Mouse (Mus musculus): ENCODE results near the gene Pitpnm1. TPM values are rescaled to one million over a fixed set of nuclear protein-coding genes. Genes with fewer than 3 reads are reported as not detected.

The Pitpnm1 gene
- total and polyA plus RNA-seq, 3 experiments = 15.9 to 43.8 (median 34.7) TPM

DNA sequence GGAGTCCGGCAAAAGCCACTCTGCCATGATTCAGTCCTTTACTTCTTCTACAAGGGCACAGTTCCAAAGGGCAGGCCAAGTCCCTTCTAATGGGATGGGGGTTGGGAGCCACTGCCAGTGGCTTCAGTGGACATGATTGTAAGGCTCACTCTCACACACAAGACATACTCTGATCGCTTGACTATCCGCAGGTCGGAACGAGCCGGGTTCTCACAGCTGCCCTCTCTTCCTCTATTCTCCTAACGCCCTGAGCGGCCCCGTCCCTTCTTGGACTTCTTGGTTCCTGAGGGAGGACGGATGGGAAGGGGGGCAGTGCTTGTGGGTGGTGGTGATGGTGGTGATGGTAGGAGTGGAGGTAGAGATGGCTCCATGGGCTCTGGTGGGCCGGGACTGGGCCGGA, 57.0 kb downstream of the Pitpnm1 start:
- Histone ChIP-seq H3K9me3 (replicated peaks; ENCODE audit: low read length) (no peaks in the 10 kb centered on the region), H3K4me3 (replicated peaks in 1 of 3; ENCODE audit: low read depth in 2 of 3, low read length in 2 of 3, poor library complexity in 1 of 3) (peak overlapping the region in 1 of 3 experiments; percentile 73), H3K27me3 (replicated peaks) (no peaks in the 10 kb centered on the region), H3K79me2 (replicated peaks; ENCODE audit: control insufficient read depth, extremely low read depth, insufficient read depth, poor library complexity, severe bottlenecking) (peaks cover 19% of the 10 kb centered on the region), H3K4me1 (ENCODE audit: control insufficient read depth in 1 of 2, insufficient read depth in 2 of 2) (peaks cover 22 to 56% of the 10 kb centered on the region in 2 experiments), H3K36me3 (replicated peaks in 1 of 2; ENCODE audit: control insufficient read depth in 1 of 2, insufficient read depth in 1 of 2, low read length in 1 of 2) (peaks cover 68 to 83% of the 10 kb centered on the region in 2 experiments), H3K9ac (ENCODE audit: insufficient read depth, low read depth) (peak overlapping the region; percentile 96; the same call in 1 of the 2 replicates), H3K27ac (ENCODE audit: insufficient read depth, low read depth) (peak overlapping the region; percentile 90), H3K4me2 (ENCODE audit: insufficient read depth, low read depth, poor library complexity, severe bottlenecking) (peak overlapping the region; percentile 52)
- TF ChIP-seq MAX (IDR thresholded peaks at IDR 0.05; ENCODE audit: low read length) = no peak
- TF ChIP-seq ZMIZ1 (IDR thresholded peaks at IDR 0.05; ENCODE audit: low read depth, low read length) = no peak
- TF ChIP-seq NELFE (IDR thresholded peaks at IDR 0.05; ENCODE audit: low read depth, low read length) = no peak
- no peak for TF ChIP-seq MAFK (IDR thresholded peaks at IDR 0.05; ENCODE audit: insufficient replicate concordance, low read length)
- no peak for TF ChIP-seq USF1 (IDR thresholded peaks at IDR 0.05; ENCODE audit: low read depth, low read length)
- no peak for TF ChIP-seq JUN (IDR thresholded peaks at IDR 0.05; ENCODE audit: insufficient read depth, low read depth, low read length)
- TF ChIP-seq NRF1 (IDR thresholded peaks at IDR 0.05; ENCODE audit: low read depth, low read length) = no peak
- no peak for TF ChIP-seq MAZ (IDR thresholded peaks at IDR 0.05; ENCODE audit: low read depth, low read length)
- TF ChIP-seq E2F4 (IDR thresholded peaks at IDR 0.05; ENCODE audit: insufficient replicate concordance, low read depth, low read length) = no peak
- no peak for TF ChIP-seq ZC3H11A (IDR thresholded peaks at IDR 0.05; ENCODE audit: low read depth, low read length)
- no peak for TF ChIP-seq CTCF (conservative IDR thresholded peaks at IDR 0.05 in 1 of 2, IDR thresholded peaks at IDR 0.05 in 1 of 2; ENCODE audit: low read depth in 2 of 2, low read length in 2 of 2)
- TF ChIP-seq MXI1 (IDR thresholded peaks at IDR 0.05; ENCODE audit: low read depth, low read length) = no peak
- TF ChIP-seq RCOR1 (conservative IDR thresholded peaks at IDR 0.05; ENCODE audit: low read depth, low read length) = no peak
- no peak for TF ChIP-seq MEF2A (IDR thresholded peaks at IDR 0.05; ENCODE audit: borderline replicate concordance, low read depth, low read length)
- TF ChIP-seq SIN3A (IDR thresholded peaks at IDR 0.05; ENCODE audit: low read length) = no peak
- no peak for TF ChIP-seq BHLHE40 (IDR thresholded peaks at IDR 0.05; ENCODE audit: low read depth, low read length)
- TF ChIP-seq CHD1 (IDR thresholded peaks at IDR 0.05; ENCODE audit: low read depth, low read length) = no peak
- no peak for TF ChIP-seq ZNF384 (IDR thresholded peaks at IDR 0.05; ENCODE audit: low read depth, low read length)
- TF ChIP-seq TBP (conservative IDR thresholded peaks at IDR 0.05; ENCODE audit: low read depth, low read length) = no peak
- dilution Hi-C loops (cut with MboI; ENCODE audit: extremely low pct_ligation_motif_present, extremely low pct_unique_long_range_greater_than_20kb, low sequenced_read_pairs) = no loop called here
- no peak for DNase-seq (ENCODE audit: extremely low read depth)
- in situ Hi-C loops (cut with MboI; ENCODE audit: low pct_ligation_motif_present, low pct_unique_long_range_greater_than_20kb, low sequenced_read_pairs) = no loop called here

DNA sequence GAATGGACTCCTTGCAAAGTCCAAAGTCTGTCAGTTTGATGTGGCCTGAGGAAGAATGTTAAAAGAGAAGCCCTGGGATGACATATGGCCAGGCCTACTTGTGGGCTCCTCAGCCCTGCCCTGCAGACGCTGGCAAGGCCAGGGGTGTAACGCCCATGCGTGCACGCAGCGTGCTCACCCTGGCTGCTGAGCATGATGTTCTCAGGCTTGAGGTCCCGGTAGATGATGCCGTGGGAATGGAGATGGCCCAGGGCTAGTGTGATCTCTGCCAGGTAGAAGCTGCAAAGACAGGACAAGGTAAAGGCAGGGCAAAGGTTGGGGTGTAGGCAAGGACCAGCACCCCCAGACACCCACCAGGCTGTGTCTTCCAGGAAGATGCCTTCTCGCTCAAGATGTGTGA, 59.3 kb downstream of the Pitpnm1 start:
- Histone ChIP-seq H3K9me3 (replicated peaks; ENCODE audit: low read length) (no peaks in the 10 kb centered on the region), H3K27ac (ENCODE audit: insufficient read depth, low read depth) (no peak overlapping the region), H3K4me2 (ENCODE audit: insufficient read depth, low read depth, poor library complexity, severe bottlenecking) (no peak overlapping the region), H3K79me2 (replicated peaks; ENCODE audit: control insufficient read depth, extremely low read depth, insufficient read depth, poor library complexity, severe bottlenecking) (peaks cover 29% of the 10 kb centered on the region), H3K9ac (ENCODE audit: insufficient read depth, low read depth) (no peak overlapping the region), H3K4me1 (ENCODE audit: control insufficient read depth in 1 of 2, insufficient read depth in 2 of 2) (peaks cover 23 to 49% of the 10 kb centered on the region in 2 experiments), H3K4me3 (replicated peaks in 1 of 3; ENCODE audit: low read depth in 2 of 3, low read length in 2 of 3, poor library complexity in 1 of 3) (no peak overlapping the region), H3K27me3 (replicated peaks) (no peaks in the 10 kb centered on the region), H3K36me3 (replicated peaks in 1 of 2; ENCODE audit: control insufficient read depth in 1 of 2, insufficient read depth in 1 of 2, low read length in 1 of 2) (peaks cover 52 to 64% of the 10 kb centered on the region in 2 experiments)
- dilution Hi-C loops (cut with MboI; ENCODE audit: extremely low pct_ligation_motif_present, extremely low pct_unique_long_range_greater_than_20kb, low sequenced_read_pairs) = no loop called here
- TF ChIP-seq SIN3A (IDR thresholded peaks at IDR 0.05; ENCODE audit: low read length) (no peak), ZNF384 (IDR thresholded peaks at IDR 0.05; ENCODE audit: low read depth, low read length) (no peak), USF2 (conservative IDR thresholded peaks at IDR 0.05; ENCODE audit: low read depth, low read length) (no peak), CTCF (conservative IDR thresholded peaks at IDR 0.05 in 1 of 2, IDR thresholded peaks at IDR 0.05 in 1 of 2; ENCODE audit: low read depth in 2 of 2, low read length in 2 of 2) (no peak), BHLHE40 (IDR thresholded peaks at IDR 0.05; ENCODE audit: low read depth, low read length) (no peak), POLR2AphosphoS2 (IDR thresholded peaks at IDR 0.05; ENCODE audit: low read depth, low read length) (no peak), SMC3 (IDR thresholded peaks at IDR 0.05; ENCODE audit: low read depth, low read length) (no peak), ZC3H11A (IDR thresholded peaks at IDR 0.05; ENCODE audit: low read depth, low read length) (no peak), IRF4 (IDR thresholded peaks at IDR 0.05; ENCODE audit: low read depth, low read length) (no peak), POLR2A (IDR thresholded peaks at IDR 0.05; ENCODE audit: low read depth, low read length) (no peak), KAT2A (IDR thresholded peaks at IDR 0.05; ENCODE audit: insufficient replicate concordance, low read length) (no peak), ZMIZ1 (IDR thresholded peaks at IDR 0.05; ENCODE audit: low read depth, low read length) (no peak), USF1 (IDR thresholded peaks at IDR 0.05; ENCODE audit: low read depth, low read length) (no peak), ELF1 (IDR thresholded peaks at IDR 0.05; ENCODE audit: low read depth, low read length) (no peak), ZKSCAN1 (IDR thresholded peaks at IDR 0.05; ENCODE audit: borderline replicate concordance, low read depth, low read length) (no peak), MAFK (IDR thresholded peaks at IDR 0.05; ENCODE audit: insufficient replicate concordance, low read length) (no peak), UBTF (IDR thresholded peaks at IDR 0.05; ENCODE audit: low read depth, low read length) (no peak), RCOR1 (conservative IDR thresholded peaks at IDR 0.05; ENCODE audit: low read depth, low read length) (no peak), MEF2A (IDR thresholded peaks at IDR 0.05; ENCODE audit: borderline replicate concordance, low read depth, low read length) (no peak), E2F4 (IDR thresholded peaks at IDR 0.05; ENCODE audit: insufficient replicate concordance, low read depth, low read length) (no peak)
- in situ Hi-C loops (cut with MboI; ENCODE audit: low pct_ligation_motif_present, low pct_unique_long_range_greater_than_20kb, low sequenced_read_pairs) = no loop called here
- DNase-seq (ENCODE audit: extremely low read depth) = no peak
